Mouse (Mus musculus) gastrocnemius, adult 8-10 months (tissue): ENCODE results near the gene Cst9. TPM values are rescaled to one million over a fixed set of nuclear protein-coding genes. Genes with fewer than 3 reads are reported as not detected.

Experiments used
- DNase-seq, 2 experiments: peaks; one replicate each; pipeline ENCODE4 v3.0.0; 2022; ENCODE audit warnings: low spot score in 2 of 2
- total RNA-seq, 4 experiments: library from RNA; stranded (reverse); gene quantifications; 2 replicates each; pipeline ENCODE4 v1.2.4; 2022

Cst9 gene
- total RNA-seq, 4 experiments from 2014 or later: not detected

GRCm38 (mm10) chr2:148877016-148877770, 42.2 kb downstream of the Cst9 start:
- peak; percentile 75 to 81 for DNase-seq

DNA sequence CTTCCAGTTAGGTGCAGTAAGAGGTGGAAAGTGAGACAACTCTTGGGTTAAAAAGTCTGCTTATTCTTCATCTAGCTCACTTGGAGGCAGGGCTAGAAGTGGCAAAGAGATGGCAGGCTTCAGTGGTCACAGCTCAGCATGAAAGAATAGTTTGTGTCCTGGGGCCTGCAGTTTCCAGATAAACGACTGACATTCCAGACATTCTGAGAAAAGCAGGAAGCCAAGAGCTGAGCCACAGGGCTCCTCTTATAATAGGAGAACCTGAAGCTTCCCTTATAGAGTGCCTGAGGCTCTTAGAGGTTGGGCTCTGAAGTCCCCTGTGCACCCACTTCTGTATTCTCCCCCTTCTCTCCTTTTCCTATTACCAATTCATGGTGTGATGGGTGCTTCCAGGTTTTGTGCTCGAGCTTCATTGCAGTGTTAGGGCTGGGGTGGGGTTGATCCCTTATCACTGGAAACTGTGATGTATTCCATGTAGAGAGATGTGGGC, 43.7 kb downstream of the Cst9 start:
- DNase-seq: no peak

- DNase-seq: peak in 1 of 2 experiments; percentile 46
Observed at GRCm38 (mm10) chr2:148879199-148879598, 44.3 kb downstream of the Cst9 start.

DNA sequence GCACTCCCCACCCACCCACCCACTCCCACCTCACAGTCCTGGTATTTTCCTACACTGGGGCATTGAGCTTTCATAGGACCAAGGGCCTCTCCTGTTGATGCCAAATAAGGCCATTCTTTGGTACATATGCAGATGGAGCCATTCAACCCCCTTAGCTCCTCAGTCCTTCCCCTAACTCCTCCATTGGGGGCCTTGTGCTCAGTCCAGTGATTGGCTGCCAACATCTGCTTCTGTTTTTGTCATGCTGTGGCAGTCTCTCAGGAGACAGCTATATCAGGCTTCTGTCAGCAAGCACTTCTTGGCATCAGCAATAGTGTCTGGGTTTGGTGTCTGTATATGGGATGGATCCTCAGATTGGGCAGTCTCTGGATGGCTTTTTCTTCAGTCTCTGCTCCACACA, 49.8 kb downstream of the Cst9 start:
- DNase-seq: no peak

Other genes with a start within 250 kb of the Cst9 start
- gene Nxt1, start 162.5 kb upstream of the Cst9 start, total RNA-seq: 1 to 10 TPM; 6.0 to 8.0 (median 6.6) TPM
- gene Gzf1, start 154.1 kb upstream of the Cst9 start, total RNA-seq: 10 to 100 TPM; 19.2 to 27.7 (median 23.9) TPM
- gene Napb, start 102.7 kb upstream of the Cst9 start, total RNA-seq: 1 to 10 TPM; 4.1 to 6.1 (median 4.8) TPM
- gene Cstl1, start 84.8 kb upstream of the Cst9 start, total RNA-seq: not detected
- gene Cst11, start 63.6 kb upstream of the Cst9 start, total RNA-seq: not detected
- gene 8030411F24Rik, start 53.1 kb upstream of the Cst9 start, total RNA-seq: not detected
- not detected for gene Cst12, start 45.8 kb upstream of the Cst9 start, total RNA-seq
- not detected for gene Cst8, start 36.4 kb upstream of the Cst9 start, total RNA-seq
- not detected for gene Cst13, start 15.1 kb upstream of the Cst9 start, total RNA-seq
- 1 to 10 TPM in 3 of 4 experiments, under 1 TPM in 1; 0.47 to 2.8 (median 1.9) TPM for gene 9230104L09Rik, start 29.9 kb downstream of the Cst9 start, total RNA-seq
- 100 to 1,000 TPM; 477 to 640 (median 523) TPM for gene Cst3, start 40.5 kb downstream of the Cst9 start, total RNA-seq
- not detected for gene Gm1330, start 168.1 kb downstream of the Cst9 start, total RNA-seq
- not detected for gene Gm10750, start 182.1 kb downstream of the Cst9 start, total RNA-seq